Mouse (Mus musculus) MEL (cell line): ENCODE measurements around the gene Dynlrb2. TPM values are rescaled to one million over a fixed set of nuclear protein-coding genes. Genes with fewer than 3 reads are reported as not detected.

Source experiments
- DNase-seq: peaks from one replicate; pipeline ENCODE4 v3.0.0; 2011; ENCODE audit warnings: low read depth, low spot score
- H3K27ac ChIP-seq: 2 replicates; pipeline ENCODE4 v1.5.1; 2012; ENCODE audit warnings: low read depth, mild to moderate bottlenecking, control low read depth, low read length, moderate library complexity; ENCODE audit not compliant: control insufficient read depth
- H3K27me3 ChIP-seq, 2 experiments: fragments of 150-350 bp in 1 of 2; sonication (generic) in 1 of 2; 2 replicates each; pipeline ENCODE4 v1.6.1; 2012; ENCODE audit warnings: low read length in 2 of 2, mild to moderate bottlenecking in 2 of 2, improper control_type of control experiment in 1 of 2, moderate library complexity in 1 of 2; ENCODE audit not compliant: insufficient read depth in 2 of 2, control insufficient read depth in 1 of 2
- H3K36me3 ChIP-seq, 2 experiments: 2 replicates each; pipeline ENCODE4 v1.6.1; 2012 to 2014; ENCODE audit warnings: low read length in 2 of 2, improper control_type of control experiment in 1 of 2, inconsistent platforms in 1 of 2, mild to moderate bottlenecking in 1 of 2; ENCODE audit not compliant: insufficient read depth in 2 of 2, control insufficient read depth in 1 of 2
- H3K4me1 ChIP-seq, 2 experiments: fragments of 150-350 bp in 1 of 2; sonication (generic) in 1 of 2; 2 replicates each; pipeline ENCODE4 v1.6.1; 2012; ENCODE audit warnings: low read length in 2 of 2, improper control_type of control experiment in 1 of 2, mild to moderate bottlenecking in 1 of 2; ENCODE audit not compliant: insufficient read depth in 2 of 2, control insufficient read depth in 1 of 2
- H3K4me3 ChIP-seq, 2 experiments: fragments of 150-350 bp in 1 of 2; sonication (generic) in 1 of 2; 2 replicates each; pipeline ENCODE4 v1.5.1; 2012; ENCODE audit warnings: low read depth in 2 of 2, low read length in 2 of 2, mild to moderate bottlenecking in 2 of 2, moderate library complexity in 2 of 2, control low read depth in 1 of 2, improper control_type of control experiment in 1 of 2; ENCODE audit not compliant: control insufficient read depth in 1 of 2, insufficient read depth in 1 of 2
- H3K79me2 ChIP-seq: 2 replicates; pipeline ENCODE4 v1.6.1; 2012; ENCODE audit warnings: mild to moderate bottlenecking, low read length, moderate library complexity; ENCODE audit not compliant: control insufficient read depth, poor library complexity, insufficient read depth
- H3K9ac ChIP-seq: 2 replicates; pipeline ENCODE4 v1.6.1; 2012; ENCODE audit warnings: low read depth, mild to moderate bottlenecking, control low read depth, low read length, moderate library complexity; ENCODE audit not compliant: control insufficient read depth, poor library complexity, severe bottlenecking
- H3K9me3 ChIP-seq: fragments of 150-350 bp; sonication (generic); replicated peaks from 2 replicates; pipeline ENCODE4 v1.6.1; 2012; ENCODE audit warnings: mild to moderate bottlenecking, low read length, improper control_type of control experiment, moderate library complexity; ENCODE audit not compliant: insufficient read depth
- EP300 ChIP-seq, 2 experiments: IDR thresholded peaks; 2 replicates each; pipeline ENCODE4 v1.6.1; 2011; ENCODE audit warnings: improper control_type of control experiment in 2 of 2, low read length in 2 of 2, low read depth in 1 of 2, mild to moderate bottlenecking in 1 of 2
- ETS1 ChIP-seq: IDR thresholded peaks from 2 replicates; pipeline ENCODE4 v1.6.1; 2012; ENCODE audit warnings: low read depth, mild to moderate bottlenecking, inconsistent platforms, low read length, improper control_type of control experiment, moderate library complexity
- GABPA ChIP-seq: IDR thresholded peaks from 2 replicates; pipeline ENCODE4 v1.6.1; 2012; ENCODE audit warnings: low read depth, mild to moderate bottlenecking, inconsistent platforms, low read length, improper control_type of control experiment, moderate library complexity
- GATA1 ChIP-seq: IDR thresholded peaks from 2 replicates; pipeline ENCODE4 v1.6.1; 2011; ENCODE audit warnings: low read depth, low read length, improper control_type of control experiment
- HCFC1 ChIP-seq: IDR thresholded peaks from 2 replicates; pipeline ENCODE4 v1.6.1; 2012; ENCODE audit warnings: low read depth, mild to moderate bottlenecking, inconsistent platforms, low read length, improper control_type of control experiment, moderate library complexity
- KAT2A ChIP-seq: conservative IDR thresholded peaks from 2 replicates; pipeline ENCODE4 v1.6.1; 2012; ENCODE audit warnings: low read depth, low read length, improper control_type of control experiment, inconsistent platforms
- MAX ChIP-seq: IDR thresholded peaks from 2 replicates; pipeline ENCODE4 v1.6.1; 2011; ENCODE audit warnings: low read length, improper control_type of control experiment
- MAZ ChIP-seq: IDR thresholded peaks from 2 replicates; pipeline ENCODE4 v1.6.1; 2012; ENCODE audit warnings: low read depth, mild to moderate bottlenecking, inconsistent platforms, low read length, improper control_type of control experiment
- MYB ChIP-seq: IDR thresholded peaks from 2 replicates; pipeline ENCODE4 v1.6.1; 2011; ENCODE audit warnings: mild to moderate bottlenecking, low read depth, low read length, improper control_type of control experiment
- NELFE ChIP-seq: IDR thresholded peaks from 2 replicates; pipeline ENCODE4 v1.6.1; 2011; ENCODE audit warnings: low read depth, low read length, improper control_type of control experiment
- POLR2A ChIP-seq, 2 experiments: IDR thresholded peaks; 2 replicates each; pipeline ENCODE4 v1.6.1; 2011 to 2012; ENCODE audit warnings: low read length in 2 of 2, mild to moderate bottlenecking in 2 of 2, control low read depth in 1 of 2, improper control_type of control experiment in 1 of 2, low read depth in 1 of 2, moderate library complexity in 1 of 2; ENCODE audit not compliant: control insufficient read depth in 1 of 2, insufficient read depth in 1 of 2, poor library complexity in 1 of 2
- POLR2AphosphoS2 ChIP-seq: IDR thresholded peaks from 2 replicates; pipeline ENCODE4 v1.6.1; 2011; ENCODE audit warnings: low read length, improper control_type of control experiment
- RCOR1 ChIP-seq: IDR thresholded peaks from 2 replicates; pipeline ENCODE4 v1.6.1; 2012; ENCODE audit warnings: low read depth, mild to moderate bottlenecking, inconsistent platforms, low read length, improper control_type of control experiment
- SIN3A ChIP-seq: IDR thresholded peaks from 2 replicates; pipeline ENCODE4 v1.6.1; 2012; ENCODE audit warnings: low read length, improper control_type of control experiment, inconsistent platforms
- SMC3 ChIP-seq: IDR thresholded peaks from 2 replicates; pipeline ENCODE4 v1.6.1; 2011; ENCODE audit warnings: low read depth, low read length, improper control_type of control experiment
- TAL1 ChIP-seq: IDR thresholded peaks from 2 replicates; pipeline ENCODE4 v1.6.1; 2012; ENCODE audit warnings: mild to moderate bottlenecking, inconsistent platforms, low read length, moderate library complexity, mixed read lengths
- TBP ChIP-seq: IDR thresholded peaks from 2 replicates; pipeline ENCODE4 v1.8.0; 2011; ENCODE audit warnings: low read depth, low read length, improper control_type of control experiment
- UBTF ChIP-seq: IDR thresholded peaks from 2 replicates; pipeline ENCODE4 v1.6.1; 2012; ENCODE audit warnings: low read depth, mild to moderate bottlenecking, inconsistent platforms, low read length, improper control_type of control experiment, moderate library complexity, borderline replicate concordance; ENCODE audit not compliant: insufficient read depth
- USF2 ChIP-seq, 2 experiments: IDR thresholded peaks; 2 replicates each; pipeline ENCODE4 v1.6.1; 2011 to 2012; ENCODE audit warnings: improper control_type of control experiment in 2 of 2, low read length in 2 of 2, borderline replicate concordance in 1 of 2, inconsistent platforms in 1 of 2, low read depth in 1 of 2, mild to moderate bottlenecking in 1 of 2; ENCODE audit not compliant: insufficient read depth in 1 of 2
- ZC3H11A ChIP-seq: IDR thresholded peaks from 2 replicates; pipeline ENCODE4 v1.6.1; 2012; ENCODE audit warnings: low read depth, mild to moderate bottlenecking, inconsistent platforms, low read length, improper control_type of control experiment
- ZKSCAN1 ChIP-seq: IDR thresholded peaks from 2 replicates; pipeline ENCODE4 v1.6.1; 2012; ENCODE audit warnings: low read depth, mild to moderate bottlenecking, inconsistent platforms, low read length, improper control_type of control experiment, moderate library complexity
- ZMIZ1 ChIP-seq: IDR thresholded peaks from 2 replicates; pipeline ENCODE4 v1.6.1; 2012; ENCODE audit warnings: low read depth, mild to moderate bottlenecking, inconsistent platforms, low read length, improper control_type of control experiment, moderate library complexity
- ZNF384 ChIP-seq: IDR thresholded peaks from 2 replicates; pipeline ENCODE4 v1.6.1; 2012; ENCODE audit warnings: low read depth, mild to moderate bottlenecking, inconsistent platforms, low read length, improper control_type of control experiment
- polyA plus RNA-seq, 2 experiments: library from polyadenylated mRNA; stranded (reverse) in 1 of 2; unstranded in 1 of 2; fragments of >175 nt in 1 of 2; fragments of >200 nt in 1 of 2; gene quantifications; 2 replicates each; pipeline versions ENCODE4 v1.2.1 to v1.2.4; 2012; ENCODE audit warnings: low replicate concordance in 2 of 2, low read depth in 1 of 2; ENCODE audit not compliant: insufficient read length in 2 of 2, insufficient read depth in 1 of 2, missing spikeins in 1 of 2
- total RNA-seq: library from RNA; depleted of rRNA; stranded (reverse); fragments of 300-350 nt; gene quantifications from 2 replicates; pipeline ENCODE4 v1.2.3, GENCODE M21; 2012

Dynlrb2 gene
- total and polyA plus RNA-seq, 3 experiments: not detected

DNA sequence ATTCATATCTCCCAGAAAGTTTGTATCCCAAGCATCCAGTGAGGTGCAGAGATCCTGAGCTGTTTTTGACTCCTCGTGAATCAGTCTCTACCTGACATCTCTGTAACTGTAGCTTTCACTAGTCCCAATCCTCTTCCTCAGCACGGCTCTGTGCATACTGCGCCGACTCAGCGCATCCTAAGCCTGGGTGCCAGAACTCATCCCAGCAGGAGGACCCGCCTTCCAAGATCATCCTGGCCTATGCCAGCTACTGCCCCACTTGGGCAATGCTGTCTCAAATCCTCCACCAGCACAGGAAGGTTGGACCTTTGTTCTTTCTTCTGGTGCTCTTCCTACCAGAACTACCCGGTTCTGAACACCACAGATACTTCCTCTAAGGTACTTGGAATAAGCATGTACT is 20.1 kb downstream of the Dynlrb2 start:
- TF ChIP-seq ZC3H11A (no peak), KAT2A (no peak), RCOR1 (no peak), ZNF384 (no peak), TBP (no peak), EP300 (IDR thresholded peaks at IDR 0.05; ENCODE audit: low read depth in 1 of 2, low read length in 2 of 2) (no peak), POLR2AphosphoS2 (no peak), SIN3A (no peak), HCFC1 (no peak), ETS1 (no peak), TAL1 (no peak)
- DNase-seq: no peak
- Histone ChIP-seq H3K4me3 (no peak overlapping the region), H3K27me3 (no peaks in the 10 kb centered on the region), H3K27ac (no peak overlapping the region), H3K4me1 (no peaks in the 10 kb centered on the region), H3K36me3 (no peaks in the 10 kb centered on the region), H3K9me3 (no peaks in the 10 kb centered on the region), H3K79me2 (no peaks in the 10 kb centered on the region), H3K9ac (no peak overlapping the region)

GRCm38 (mm10) chr8:116528736-116529135 is 24.0 kb downstream of the Dynlrb2 start:
- Histone ChIP-seq H3K4me1 (no peaks in the 10 kb centered on the region), H3K27me3 (no peaks in the 10 kb centered on the region), H3K9ac (no peak overlapping the region), H3K9me3 (no peaks in the 10 kb centered on the region), H3K4me3 (no peak overlapping the region), H3K36me3 (no peaks in the 10 kb centered on the region), H3K79me2 (no peaks in the 10 kb centered on the region), H3K27ac (no peak overlapping the region)
- TF ChIP-seq GATA1: no peak
- TF ChIP-seq MAZ: no peak
- TF ChIP-seq MYB: no peak
- no peak for TF ChIP-seq ZMIZ1
- no peak for TF ChIP-seq GABPA
- no peak for TF ChIP-seq ETS1
- no peak for TF ChIP-seq HCFC1
- no peak for TF ChIP-seq SMC3
- no peak for TF ChIP-seq SIN3A
- TF ChIP-seq TBP: no peak
- no peak for TF ChIP-seq TAL1
- TF ChIP-seq ZC3H11A: no peak
- TF ChIP-seq MAX: no peak
- TF ChIP-seq ZKSCAN1: no peak
- no peak for TF ChIP-seq UBTF
- TF ChIP-seq USF2 (IDR thresholded peaks at IDR 0.05; ENCODE audit: borderline replicate concordance in 1 of 2, insufficient read depth in 1 of 2, low read depth in 1 of 2, low read length in 2 of 2): no peak
- no peak for TF ChIP-seq NELFE
- no peak for TF ChIP-seq POLR2A (IDR thresholded peaks at IDR 0.05; ENCODE audit: control insufficient read depth in 1 of 2, insufficient read depth in 1 of 2, low read depth in 1 of 2, low read length in 2 of 2, poor library complexity in 1 of 2)
- no peak for DNase-seq
